Mouse (Mus musculus) lung, postnatal 0 days (tissue): Measurements from ENCODE around the gene Cox4i2.

Experiments used
- CTCF ChIP-seq: IDR thresholded peaks from 2 replicates; pipeline ENCODE4 v1.5.1; 2016; ENCODE audit warnings: antibody characterized with exemption, mild to moderate bottlenecking
- EP300 ChIP-seq: IDR thresholded peaks from 2 replicates; pipeline ENCODE4 v1.6.1; 2016; ENCODE audit warnings: antibody characterized with exemption, mild to moderate bottlenecking, control low read depth

DNA sequence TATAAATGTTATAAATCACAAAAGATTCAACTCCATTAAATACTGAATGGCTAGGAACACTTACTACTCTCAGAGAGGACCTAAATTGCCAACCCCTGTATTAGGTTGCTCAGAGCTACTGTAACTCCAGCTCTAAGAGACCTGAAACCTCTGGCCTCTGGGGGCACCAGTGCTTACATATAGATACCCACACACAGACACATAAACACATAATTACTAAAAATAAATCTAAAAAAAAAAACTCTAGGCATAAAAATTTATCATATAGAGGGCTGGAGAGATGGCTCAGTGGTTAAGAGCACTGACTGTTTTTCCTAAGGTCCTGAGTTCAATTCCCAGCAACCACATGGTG, 46.8 kb downstream of the Cox4i2 start:
- TF ChIP-seq CTCF (0 out of 2 replicates have a peak, but pooled peaks have one; percentile 9), EP300 (no peak)
